Mouse (Mus musculus) embryonic fibroblast, embryonic 13.5 days (primary cell): ENCODE results near the gene Hoxc4.

Source experiments
- CTCF ChIP-seq: IDR thresholded peaks from 2 replicates; pipeline ENCODE4 v1.5.1; 2011; ENCODE audit warnings: mild to moderate bottlenecking, control low read depth, low read length, moderate library complexity, borderline replicate concordance; ENCODE audit not compliant: insufficient read depth
- POLR2A ChIP-seq: IDR thresholded peaks from 2 replicates; pipeline ENCODE4 v1.6.1; 2011; ENCODE audit warnings: low read depth, mild to moderate bottlenecking, control low read depth, low read length, moderate library complexity

GRCm38 (mm10) chr15:103010847-103011555 lies 7.7 kb upstream of the Hoxc4 start:
- TF ChIP-seq CTCF (no peak), POLR2A (no peak)
